Mouse (Mus musculus) forebrain, postnatal 0 days (tissue): ENCODE data around the gene Rpl22. TPM values are rescaled to one million over a fixed set of nuclear protein-coding genes. Genes with fewer than 3 reads are reported as not detected.

ENCODE experiments used
- ATAC-seq: fragments of 200-750 bp; cut with Nextera tagmentation; 2 replicates; pipeline ENCODE4 v1.8.0; 2017; ENCODE audit warnings: mild to moderate bottlenecking, moderate library complexity
- DNase-seq: peaks from one replicate; pipeline ENCODE4 v3.0.0-alpha.2; 2015
- H3K27ac ChIP-seq: fragments of 300-500 bp; sonication (generic); 2 replicates; pipeline ENCODE4 v1.5.1; 2014; ENCODE audit warnings: low read depth, mild to moderate bottlenecking, antibody characterized with exemption, low read length, moderate library complexity, mixed read lengths
- H3K27me3 ChIP-seq: fragments of 300-500 bp; sonication (generic); 2 replicates; pipeline ENCODE4 v1.6.1; 2014; ENCODE audit warnings: mild to moderate bottlenecking, low read length, mixed read lengths; ENCODE audit not compliant: insufficient read depth
- H3K36me3 ChIP-seq: fragments of 300-500 bp; sonication (generic); 2 replicates; pipeline ENCODE4 v1.6.1; 2014; ENCODE audit warnings: mild to moderate bottlenecking, moderate library complexity; ENCODE audit not compliant: insufficient read depth
- H3K4me1 ChIP-seq: fragments of 300-500 bp; sonication (generic); 2 replicates; pipeline ENCODE4 v1.6.1; 2014; ENCODE audit warnings: antibody characterized with exemption; ENCODE audit not compliant: insufficient read depth
- H3K4me2 ChIP-seq: fragments of 300-500 bp; sonication (generic); 2 replicates; pipeline ENCODE4 v1.6.1; 2014; ENCODE audit warnings: low read depth, mild to moderate bottlenecking, moderate library complexity
- H3K4me3 ChIP-seq: fragments of 300-500 bp; sonication (generic); 2 replicates; pipeline ENCODE4 v1.5.1; 2014; ENCODE audit warnings: low read depth, low read length, mixed read lengths
- H3K9ac ChIP-seq: fragments of 300-500 bp; sonication (generic); 2 replicates; pipeline ENCODE4 v1.6.1; 2014; ENCODE audit warnings: mild to moderate bottlenecking
- H3K9me3 ChIP-seq: fragments of 300-500 bp; sonication (generic); 2 replicates; pipeline ENCODE4 v1.6.1; 2016; ENCODE audit warnings: low read length
- CTCF ChIP-seq: sonication (generic); IDR thresholded peaks from 2 replicates; pipeline ENCODE4 v1.5.1; 2016; ENCODE audit warnings: antibody characterized with exemption, control low read depth, low read depth
- WGBS: fragments of 180-500 bp; shearing (Covaris S2); extraction: QIAGEN DNeasy Blood & Tissue Kit; methylation state at CpG from one replicate; pipeline ENCODE4 v1.1.7; 2014; 5-methylcytosine and 5-hydroxymethylcytosine counted together
- polyA plus RNA-seq: library from polyadenylated mRNA; unstranded; fragments of >200 nt; fragmentation: Nextera tagmentation; extraction: Ambion mirVana; gene quantifications from 2 replicates; pipeline ENCODE4 v1.2.1, GENCODE M21; 2015
- total RNA-seq: library from RNA; depleted of rRNA; stranded (reverse); fragments of >200 nt; gene quantifications from 2 replicates; pipeline ENCODE4 v1.2.3, GENCODE M21; 2014

The Rpl22 gene
- total and polyA plus RNA-seq, 2 experiments from 2014 or later = 176 to 313 TPM

DNA sequence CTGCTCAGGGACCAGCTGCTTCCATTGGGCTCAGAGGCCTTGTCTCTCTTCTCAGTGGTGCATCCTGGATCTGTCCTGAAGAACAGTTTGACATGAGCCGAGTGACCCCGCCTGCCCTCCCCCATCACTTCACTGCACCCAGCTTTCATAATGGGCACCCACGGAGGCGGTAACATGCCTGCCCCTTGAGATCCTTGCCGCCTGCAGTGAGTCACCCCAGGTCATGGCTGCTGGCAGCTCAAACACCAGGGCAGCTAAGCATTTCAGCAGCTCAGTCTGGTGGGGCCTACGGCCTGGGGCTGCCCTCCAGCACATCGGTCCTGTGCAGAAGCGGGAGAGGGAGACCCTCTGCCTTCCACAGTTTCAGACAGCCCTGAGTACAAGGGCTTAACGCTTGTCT lies 18.0 kb upstream of the Rpl22 start:
- no peak for TF ChIP-seq CTCF
- no peak overlapping the region for H3K4me2 ChIP-seq
- peaks cover 28% of the 10 kb centered on the region for H3K36me3 ChIP-seq
- H3K9ac ChIP-seq = no peak overlapping the region
- no peak for DNase-seq
- no peak overlapping the region for H3K4me3 ChIP-seq
- H3K27ac ChIP-seq = no peak overlapping the region
- H3K4me1 ChIP-seq = no peaks in the 10 kb centered on the region
- H3K9me3 ChIP-seq = no peaks in the 10 kb centered on the region
- WGBS = 88% methylated on average over 9 of the region's 9 CpGs
- peaks cover 18% of the 10 kb centered on the region for H3K27me3 ChIP-seq
- ATAC-seq = no peak

GRCm38 (mm10) chr4:152312186-152312585 lies 13.4 kb upstream of the Rpl22 start:
- Histone ChIP-seq H3K27me3 (peaks cover 55% of the 10 kb centered on the region), H3K27ac (no peak overlapping the region), H3K4me2 (peak overlapping the region; percentile 75), H3K4me3 (peak overlapping the region; percentile 43; the same call in 1 of the 2 replicates), H3K4me1 (0 out of 2 replicates have a peak, but pooled peaks cover 7% of the 10 kb centered on the region), H3K36me3 (0 out of 2 replicates have a peak, but pooled peaks cover 4% of the 10 kb centered on the region), H3K9me3 (no peaks in the 10 kb centered on the region), H3K9ac (peak overlapping the region; percentile 44; the same call in 1 of the 2 replicates)
- ATAC-seq = no peak
- WGBS = 6% methylated on average over 14 of the region's 14 CpGs
- TF ChIP-seq CTCF = no peak
- no peak for DNase-seq

DNA sequence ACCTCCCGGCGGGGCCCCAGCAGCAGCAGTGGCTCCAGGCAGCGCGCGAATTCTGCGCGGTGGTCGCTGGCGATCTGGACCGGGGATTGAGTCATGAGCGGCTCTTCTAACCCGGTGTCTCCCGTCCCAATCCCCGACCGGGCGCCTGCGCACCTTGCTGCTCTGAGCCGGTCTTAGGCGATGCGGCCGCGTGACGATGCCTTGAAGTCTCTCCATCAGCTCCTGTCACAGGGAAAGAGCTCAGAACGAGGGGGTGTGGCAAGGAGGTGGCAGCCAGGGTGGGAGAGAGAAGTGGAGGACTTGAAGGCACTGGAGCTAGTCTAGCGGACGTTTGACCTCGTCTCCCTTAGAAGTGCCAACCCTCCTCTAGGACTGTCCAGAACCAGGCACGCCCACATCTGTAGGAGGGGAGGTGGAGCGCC lies 12.3 kb upstream of the Rpl22 start:
- no peaks in the 10 kb centered on the region for H3K9me3 ChIP-seq
- no peak for TF ChIP-seq CTCF
- peak overlapping the region; percentile 43 for H3K4me3 ChIP-seq
- H3K9ac ChIP-seq = peak overlapping the region; percentile 44
- H3K27me3 ChIP-seq = peaks cover 65% of the 10 kb centered on the region
- ATAC-seq (peak; percentile 62), DNase-seq (peak; percentile 59)
- H3K4me2 ChIP-seq = peak overlapping the region; percentile 75
- H3K27ac ChIP-seq = no peak overlapping the region
- under 1% methylated on average over 29 of the region's 29 CpGs for WGBS
- H3K36me3 ChIP-seq = 0 out of 2 replicates have a peak, but pooled peaks cover 4% of the 10 kb centered on the region
- 0 out of 2 replicates have a peak, but pooled peaks cover 7% of the 10 kb centered on the region for H3K4me1 ChIP-seq

- peak overlapping the region; percentile 75 for H3K4me2 ChIP-seq
These were observed 11.6 kb upstream of the Rpl22 start for GRCm38 (mm10) chr4:152313934-152314333.

DNA sequence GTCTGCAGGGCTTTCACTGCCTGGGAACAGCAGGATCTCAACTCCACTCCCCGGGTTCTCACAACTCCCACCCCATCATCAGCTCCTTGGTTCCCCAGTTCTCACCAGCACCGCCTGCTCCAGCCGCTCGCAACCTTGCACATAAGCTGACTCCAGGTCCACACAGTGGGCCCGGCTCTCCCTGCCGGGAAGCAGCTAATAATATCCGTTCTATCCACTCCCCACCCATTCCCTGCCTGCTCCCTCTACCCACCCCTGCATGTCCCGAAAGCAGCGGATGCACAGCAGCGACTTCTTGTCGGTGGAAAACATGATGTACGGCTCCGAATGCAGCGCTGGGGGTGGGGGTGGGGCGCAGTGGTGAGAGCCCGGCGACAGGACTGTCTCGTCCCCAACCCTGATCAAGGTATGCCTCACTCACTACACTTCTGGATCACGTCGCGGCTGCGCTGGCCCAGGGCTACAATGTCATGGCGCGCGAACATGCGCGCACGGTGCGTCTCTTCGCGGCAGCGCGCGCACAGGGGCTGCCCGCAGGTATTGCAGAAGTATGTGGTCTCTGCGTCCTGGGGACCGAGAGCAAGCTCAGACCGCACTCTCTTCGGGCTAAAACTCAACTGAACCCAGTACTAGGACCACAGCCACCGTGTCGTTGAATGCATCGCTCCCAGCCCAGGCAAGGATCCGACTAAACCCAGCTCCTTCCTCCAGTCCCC lies 9.9 kb upstream of the Rpl22 start:
- ATAC-seq = 0 out of 2 replicates have a peak, but pooled peaks have one; percentile 10
- Histone ChIP-seq H3K9me3 (no peaks in the 10 kb centered on the region), H3K27me3 (peaks cover 66% of the 10 kb centered on the region), H3K9ac (no peak overlapping the region), H3K4me2 (peak overlapping the region; percentile 58), H3K27ac (no peak overlapping the region), H3K4me1 (0 out of 2 replicates have a peak, but pooled peaks cover 7% of the 10 kb centered on the region), H3K4me3 (peak overlapping the region; percentile 38), H3K36me3 (no peaks in the 10 kb centered on the region)
- no peak for DNase-seq
- no peak for TF ChIP-seq CTCF
- WGBS = 1% methylated on average over 43 of the region's 43 CpGs

More at GRCm38 (mm10) chr4:152313934-152314333, 11.6 kb upstream of the Rpl22 start:
- peak; percentile 65 for TF ChIP-seq CTCF
- Histone ChIP-seq H3K4me3 (peak overlapping the region; percentile 43), H3K9me3 (no peaks in the 10 kb centered on the region), H3K9ac (peak overlapping the region; percentile 44; the same call in 1 of the 2 replicates), H3K27me3 (peaks cover 66% of the 10 kb centered on the region), H3K4me1 (0 out of 2 replicates have a peak, but pooled peaks cover 7% of the 10 kb centered on the region), H3K27ac (no peak overlapping the region), H3K36me3 (0 out of 2 replicates have a peak, but pooled peaks cover 1% of the 10 kb centered on the region)
- ATAC-seq (peak; percentile 73), DNase-seq (peak; percentile 66)

DNA sequence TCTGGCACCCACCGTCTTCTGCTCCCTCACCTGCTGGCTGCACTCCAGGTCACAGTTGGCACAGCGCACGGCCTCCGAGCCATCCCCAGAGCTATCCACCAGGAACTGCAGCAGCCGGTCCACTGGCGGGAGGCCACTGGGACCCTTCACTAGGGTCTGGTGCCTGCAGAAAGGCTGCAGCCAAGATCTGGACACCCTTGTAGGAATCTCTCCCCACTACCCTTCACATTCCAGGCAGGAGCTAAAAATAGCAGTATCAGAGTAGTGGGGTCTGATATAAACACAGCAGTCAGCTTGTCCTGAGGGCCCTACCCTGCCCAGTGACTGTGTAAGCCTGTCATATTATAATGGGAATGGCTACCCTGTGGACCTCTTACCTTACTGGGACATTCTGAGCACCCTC lies 7.9 kb upstream of the Rpl22 start:
- WGBS = 73% methylated on average over 6 of the region's 6 CpGs
- peaks cover 48% of the 10 kb centered on the region for H3K27me3 ChIP-seq

More for the DNA sequence above, 7.9 kb upstream of the Rpl22 start:
- no peaks in the 10 kb centered on the region for H3K36me3 ChIP-seq
- H3K9me3 ChIP-seq = no peaks in the 10 kb centered on the region
- no peak overlapping the region for H3K27ac ChIP-seq
- DNase-seq = no peak
- H3K4me2 ChIP-seq = no peak overlapping the region
- 0 out of 2 replicates have a peak, but pooled peaks cover 7% of the 10 kb centered on the region for H3K4me1 ChIP-seq
- no peak for ATAC-seq
- H3K4me3 ChIP-seq = no peak overlapping the region
- no peak for TF ChIP-seq CTCF
- H3K9ac ChIP-seq = no peak overlapping the region
